Mouse (Mus musculus): ENCODE measurements around the gene Nt5dc1. TPM values are rescaled to one million over a fixed set of nuclear protein-coding genes. Genes with fewer than 3 reads are reported as not detected.

Nt5dc1 gene
- polyA plus RNA-seq, 1 experiment from 2014 or later, result 1.9 TPM

DNA sequence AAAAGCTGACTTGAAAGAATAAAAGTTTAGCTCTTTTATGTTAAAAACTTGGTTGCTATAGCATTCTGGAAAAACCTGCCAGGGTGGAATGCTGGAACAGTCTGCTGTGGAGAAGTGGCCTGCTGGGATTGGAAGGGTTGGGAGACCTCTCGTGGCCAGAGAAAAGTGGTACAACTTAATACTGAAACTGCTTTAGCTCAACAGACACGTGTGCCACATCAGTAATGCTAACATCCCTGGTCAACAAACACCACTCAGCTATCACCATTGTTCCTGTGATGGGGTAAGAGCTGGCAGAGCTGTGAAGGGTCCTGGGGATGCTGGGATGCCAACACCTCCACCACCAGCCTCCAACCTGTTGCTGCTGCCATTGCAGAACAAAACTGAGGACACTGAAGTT, 90.0 kb downstream of the Nt5dc1 start:
- no peak overlapping the region for H3K9ac ChIP-seq (replicated peaks; ENCODE audit: low read length)
- no peaks in the 10 kb centered on the region for H3K36me3 ChIP-seq (ENCODE audit: control insufficient read depth, insufficient read depth, low read length)
- DNase-seq (peak; percentile 85), ATAC-seq (ENCODE audit: low FRiP score, low TSS enrichment) (peak; percentile 69; the same call in 1 of the 2 replicates)
- 4% methylated on average over 2 of the region's 2 CpGs for WGBS
- no peak overlapping the region for H3K4me2 ChIP-seq (ENCODE audit: low read length)
- H3K4me1 ChIP-seq (ENCODE audit: control insufficient read depth, insufficient read depth, low read length), result no peaks in the 10 kb centered on the region
- no peaks in the 10 kb centered on the region for H3K9me3 ChIP-seq (ENCODE audit: control insufficient read depth, low read length)
- no peak overlapping the region for H3K4me3 ChIP-seq (replicated peaks; ENCODE audit: low read depth, low read length)
- H3K27ac ChIP-seq (replicated peaks; ENCODE audit: low read depth, low read length), result no peak overlapping the region
- H3K27me3 ChIP-seq (ENCODE audit: control insufficient read depth, insufficient read depth, low read length), result no peaks in the 10 kb centered on the region

- Histone ChIP-seq H3K4me1 (ENCODE audit: control insufficient read depth, insufficient read depth, low read length) (no peaks in the 10 kb centered on the region), H3K27ac (replicated peaks; ENCODE audit: low read depth, low read length) (no peak overlapping the region), H3K4me3 (replicated peaks; ENCODE audit: low read depth, low read length) (no peak overlapping the region), H3K4me2 (ENCODE audit: low read length) (no peak overlapping the region), H3K9me3 (ENCODE audit: control insufficient read depth, low read length) (no peaks in the 10 kb centered on the region), H3K9ac (replicated peaks; ENCODE audit: low read length) (no peak overlapping the region), H3K36me3 (ENCODE audit: control insufficient read depth, insufficient read depth, low read length) (no peaks in the 10 kb centered on the region), H3K27me3 (ENCODE audit: control insufficient read depth, insufficient read depth, low read length) (no peaks in the 10 kb centered on the region)
- WGBS, result 60% methylated on average over 5 of the region's 5 CpGs
- no peak; the same call in 1 of the 2 replicates for ATAC-seq (ENCODE audit: low FRiP score, low TSS enrichment)
- no peak for DNase-seq
Observed at GRCm38 (mm10) chr10:34327144-34327543, 91.2 kb downstream of the Nt5dc1 start.

- Histone ChIP-seq H3K4me2 (ENCODE audit: low read length) (no peak overlapping the region), H3K9me3 (ENCODE audit: control insufficient read depth, low read length) (no peaks in the 10 kb centered on the region), H3K9ac (replicated peaks; ENCODE audit: low read length) (no peak overlapping the region), H3K27me3 (ENCODE audit: control insufficient read depth, insufficient read depth, low read length) (no peaks in the 10 kb centered on the region), H3K36me3 (ENCODE audit: control insufficient read depth, insufficient read depth, low read length) (no peaks in the 10 kb centered on the region), H3K27ac (replicated peaks; ENCODE audit: low read depth, low read length) (no peak overlapping the region), H3K4me3 (replicated peaks; ENCODE audit: low read depth, low read length) (no peak overlapping the region), H3K4me1 (ENCODE audit: control insufficient read depth, insufficient read depth, low read length) (no peaks in the 10 kb centered on the region)
- DNase-seq, result peak; percentile 77
- WGBS, result 23% methylated on average over 4 of the region's 4 CpGs
- no peak for ATAC-seq (ENCODE audit: low FRiP score, low TSS enrichment)
Observed at GRCm38 (mm10) chr10:34326701-34327100, 91.7 kb downstream of the Nt5dc1 start.

GRCm38 (mm10) chr10:34320809-34321208, 97.5 kb downstream of the Nt5dc1 start:
- Histone ChIP-seq H3K4me3 (replicated peaks; ENCODE audit: low read depth, low read length) (no peak overlapping the region), H3K4me2 (ENCODE audit: low read length) (no peak overlapping the region), H3K9me3 (ENCODE audit: control insufficient read depth, low read length) (no peaks in the 10 kb centered on the region), H3K4me1 (ENCODE audit: control insufficient read depth, insufficient read depth, low read length) (peaks cover 24% of the 10 kb centered on the region), H3K27ac (replicated peaks; ENCODE audit: low read depth, low read length) (no peak overlapping the region), H3K27me3 (ENCODE audit: control insufficient read depth, insufficient read depth, low read length) (no peaks in the 10 kb centered on the region), H3K9ac (replicated peaks; ENCODE audit: low read length) (no peak overlapping the region), H3K36me3 (ENCODE audit: control insufficient read depth, insufficient read depth, low read length) (no peaks in the 10 kb centered on the region)
- whole genome bisulfite sequencing, result 82% methylated on average over 2 of the region's 2 CpGs
- ATAC-seq (ENCODE audit: low FRiP score, low TSS enrichment) (no peak), DNase-seq (no peak)

- no peaks in the 10 kb centered on the region for H3K27me3 ChIP-seq (ENCODE audit: control insufficient read depth, insufficient read depth, low read length)
- H3K4me1 ChIP-seq (ENCODE audit: control insufficient read depth, insufficient read depth, low read length), result peaks cover 38% of the 10 kb centered on the region
- ATAC-seq (ENCODE audit: low FRiP score, low TSS enrichment), result peak; percentile 57
- H3K9ac ChIP-seq (replicated peaks; ENCODE audit: low read length), result peak overlapping the region; percentile 18; the same call in 1 of the 2 replicates
- H3K36me3 ChIP-seq (ENCODE audit: control insufficient read depth, insufficient read depth, low read length), result no peaks in the 10 kb centered on the region
- H3K9me3 ChIP-seq (ENCODE audit: control insufficient read depth, low read length), result no peaks in the 10 kb centered on the region
- WGBS, result 8% methylated on average over 2 of the region's 2 CpGs
- peak overlapping the region; percentile 25 for H3K4me3 ChIP-seq (replicated peaks; ENCODE audit: low read depth, low read length)
- peak overlapping the region; percentile 84 for H3K27ac ChIP-seq (replicated peaks; ENCODE audit: low read depth, low read length)
- DNase-seq, result no peak
- H3K4me2 ChIP-seq (ENCODE audit: low read length), result peak overlapping the region; percentile 52
Observed at GRCm38 (mm10) chr10:34317217-34317606, 101.1 kb downstream of the Nt5dc1 start.

GRCm38 (mm10) chr10:34316571-34317216, 101.7 kb downstream of the Nt5dc1 start:
- 2% methylated on average over 3 of the region's 3 CpGs for WGBS

DNA sequence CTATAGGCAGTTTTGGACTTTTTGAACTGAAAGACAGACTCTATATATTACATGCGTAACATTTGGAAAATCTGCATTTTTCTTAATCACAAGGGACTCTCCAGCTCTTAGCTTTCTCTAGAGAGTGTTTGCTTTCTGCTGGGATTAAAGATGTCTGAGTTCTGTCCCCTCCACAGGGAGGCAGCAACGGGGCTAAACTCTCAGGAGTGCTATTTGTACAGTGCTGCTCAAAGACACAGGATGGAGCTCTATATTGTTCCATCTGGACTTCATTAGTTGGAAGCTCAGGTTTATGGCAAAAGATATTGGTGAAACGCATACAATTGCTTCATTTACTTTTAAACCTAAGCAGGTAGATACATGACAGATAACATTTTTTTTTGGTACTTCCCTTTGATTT, 105.8 kb downstream of the Nt5dc1 start:
- DNase-seq (no peak), ATAC-seq (ENCODE audit: low FRiP score, low TSS enrichment) (no peak)
- 72% methylated on average over 3 of the region's 3 CpGs for WGBS

More at GRCm38 (mm10) chr10:34316571-34317216, 101.7 kb downstream of the Nt5dc1 start:
- Histone ChIP-seq H3K4me2 (ENCODE audit: low read length) (peak overlapping the region; percentile 52), H3K27ac (replicated peaks; ENCODE audit: low read depth, low read length) (peak overlapping the region; percentile 84), H3K36me3 (ENCODE audit: control insufficient read depth, insufficient read depth, low read length) (no peaks in the 10 kb centered on the region), H3K4me3 (replicated peaks; ENCODE audit: low read depth, low read length) (peak overlapping the region; percentile 25), H3K4me1 (ENCODE audit: control insufficient read depth, insufficient read depth, low read length) (peaks cover 38% of the 10 kb centered on the region), H3K9me3 (ENCODE audit: control insufficient read depth, low read length) (no peaks in the 10 kb centered on the region), H3K9ac (replicated peaks; ENCODE audit: low read length) (peak overlapping the region; percentile 18; the same call in 1 of the 2 replicates), H3K27me3 (ENCODE audit: control insufficient read depth, insufficient read depth, low read length) (no peaks in the 10 kb centered on the region)
- peak; percentile 93 for ATAC-seq (ENCODE audit: low FRiP score, low TSS enrichment)
- peak; percentile 89 for DNase-seq

GRCm38 (mm10) chr10:34309915-34310685, 108.3 kb downstream of the Nt5dc1 start:
- no peak for ATAC-seq (ENCODE audit: low FRiP score, low TSS enrichment)
- peaks cover 7% of the 10 kb centered on the region; the same call in 1 of the 2 replicates for H3K4me1 ChIP-seq (ENCODE audit: control insufficient read depth, insufficient read depth, low read length)
- 93% methylated on average over 9 of the region's 9 CpGs for WGBS
- H3K4me3 ChIP-seq (replicated peaks; ENCODE audit: low read depth, low read length), result no peak overlapping the region
- H3K9ac ChIP-seq (replicated peaks; ENCODE audit: low read length), result no peak overlapping the region
- no peak overlapping the region for H3K27ac ChIP-seq (replicated peaks; ENCODE audit: low read depth, low read length)
- H3K36me3 ChIP-seq (ENCODE audit: control insufficient read depth, insufficient read depth, low read length), result no peaks in the 10 kb centered on the region
- H3K9me3 ChIP-seq (ENCODE audit: control insufficient read depth, low read length), result no peaks in the 10 kb centered on the region
- H3K4me2 ChIP-seq (ENCODE audit: low read length), result no peak overlapping the region
- H3K27me3 ChIP-seq (ENCODE audit: control insufficient read depth, insufficient read depth, low read length), result no peaks in the 10 kb centered on the region
- DNase-seq, result no peak

More for the DNA sequence above, 105.8 kb downstream of the Nt5dc1 start:
- no peak overlapping the region for H3K27ac ChIP-seq (replicated peaks; ENCODE audit: low read depth, low read length)
- no peaks in the 10 kb centered on the region for H3K27me3 ChIP-seq (ENCODE audit: control insufficient read depth, insufficient read depth, low read length)
- peaks cover 32% of the 10 kb centered on the region for H3K4me1 ChIP-seq (ENCODE audit: control insufficient read depth, insufficient read depth, low read length)
- H3K4me2 ChIP-seq (ENCODE audit: low read length), result no peak overlapping the region
- H3K4me3 ChIP-seq (replicated peaks; ENCODE audit: low read depth, low read length), result no peak overlapping the region
- H3K9ac ChIP-seq (replicated peaks; ENCODE audit: low read length), result no peak overlapping the region
- H3K36me3 ChIP-seq (ENCODE audit: control insufficient read depth, insufficient read depth, low read length), result no peaks in the 10 kb centered on the region
- H3K9me3 ChIP-seq (ENCODE audit: control insufficient read depth, low read length), result no peaks in the 10 kb centered on the region
